Mouse (Mus musculus) forelimb bud, embryonic 11.5 days (tissue): ENCODE data around the gene Ugt1a6a.

Experiments
- DNase-seq: peaks from one replicate; pipeline ENCODE4 v3.0.0-alpha.2; 2012; ENCODE audit warnings: low read depth, low spot score

Gene Ugt1a6a

DNA sequence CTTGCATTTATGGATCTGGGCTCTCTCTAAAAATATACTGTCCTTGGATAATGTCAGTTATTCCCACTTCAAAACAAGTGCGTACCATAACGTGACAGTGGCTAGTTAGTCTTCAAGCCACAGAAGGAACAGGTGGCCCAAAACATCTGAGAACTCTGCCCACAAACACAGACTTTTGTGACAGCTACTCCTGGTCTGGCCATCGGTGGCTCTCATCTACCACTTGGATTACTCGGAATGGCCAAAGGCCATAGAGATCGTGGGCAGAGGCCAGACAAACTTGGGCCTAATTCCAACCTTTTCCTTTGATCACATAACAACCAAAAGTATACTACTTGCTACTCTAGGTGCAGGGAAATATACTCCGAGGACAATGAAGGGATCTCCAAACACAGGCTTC, 133.5 kb downstream of the Ugt1a6a start:
- DNase-seq: no peak
